Mouse (Mus musculus): ENCODE measurements around the gene Ski.

- TF ChIP-seq CTCF (IDR thresholded peaks at IDR 0.05; ENCODE audit: low read depth) = no peak
- TF ChIP-seq EP300 (IDR thresholded peaks at IDR 0.05; ENCODE audit: low read depth) = no peak
Measured at GRCm38 (mm10) chr4:155227986-155228385, 5.6 kb upstream of the Ski start.
